Mouse (Mus musculus) bone marrow, adult 2 months (tissue): ENCODE results near the gene Hist1h2ak.
"Not testable (repeated sequence)": the region's sequence is repeated elsewhere in the genome, so short reads cannot be mapped to it uniquely, and the experiment has no call there.

Experiments
- CTCF ChIP-seq: fragments of 200-500 bp; IDR thresholded peaks from 2 replicates; pipeline ENCODE4 v1.5.1; 2011; ENCODE audit warnings: low read length, control low read depth; ENCODE audit not compliant: control insufficient read depth, insufficient read depth
- POLR2A ChIP-seq: fragments of 200-500 bp; IDR thresholded peaks from 2 replicates; pipeline ENCODE4 v1.6.1; 2011; ENCODE audit warnings: low read depth, mild to moderate bottlenecking, control low read depth, low read length, borderline replicate concordance; ENCODE audit not compliant: control insufficient read depth

GRCm38 (mm10) chr13:21715864-21716539 lies 37.6 kb downstream of the Hist1h2ak start, which contains the start of the genes Hist1h2bl and Hist1h2ai:
- peak; percentile 87 for TF ChIP-seq POLR2A
- not testable (repeated sequence) for TF ChIP-seq CTCF
